Mouse (Mus musculus): ENCODE measurements around the gene Faah. TPM values are rescaled to one million over a fixed set of nuclear protein-coding genes. Genes with fewer than 3 reads are reported as not detected.

The Faah gene
- 1 to 10 TPM in 1 of 2 experiments, under 1 TPM in 1; 0.33 to 1.7 TPM for polyA plus RNA-seq (2012; fragmentation: generic; extraction: Trizol)

GRCm38 (mm10) chr4:116017902-116018746 lies at the start of gene Faah:
Gene Faah, minus strand, starts transcription at chr4:116017926.

DNA sequence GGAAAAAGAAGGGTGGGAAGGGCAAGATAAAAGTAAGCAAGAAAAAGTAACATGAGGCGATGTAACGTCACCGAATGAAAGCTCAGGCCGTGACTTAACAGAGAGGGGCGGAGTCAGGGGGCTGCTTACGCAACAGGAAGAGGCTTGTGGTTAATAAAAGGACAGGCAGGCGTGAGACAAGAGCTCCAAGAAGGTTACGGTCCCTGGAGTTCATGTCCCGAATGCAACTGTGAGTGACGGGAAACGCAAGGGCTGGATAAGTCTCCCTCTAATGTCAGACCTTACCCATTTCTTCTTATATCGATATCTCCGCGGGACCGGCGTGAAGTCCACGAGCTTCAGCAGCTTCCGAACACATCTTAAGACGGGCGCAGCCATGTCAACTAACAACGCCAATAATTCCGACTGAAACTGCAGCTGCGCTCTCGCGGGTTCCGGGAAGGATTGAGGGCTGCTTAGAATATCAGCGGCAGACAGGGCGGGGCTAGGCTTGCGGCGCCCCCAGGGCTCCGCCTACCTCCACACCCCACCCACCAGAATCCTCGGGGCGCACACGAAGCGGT lies 35.8 kb upstream of the Faah start, which contains the start of gene Nsun4:
Gene Nsun4 (minus strand): TSS at position 478 of the 563 bp plus-strand sequence.

DNA sequence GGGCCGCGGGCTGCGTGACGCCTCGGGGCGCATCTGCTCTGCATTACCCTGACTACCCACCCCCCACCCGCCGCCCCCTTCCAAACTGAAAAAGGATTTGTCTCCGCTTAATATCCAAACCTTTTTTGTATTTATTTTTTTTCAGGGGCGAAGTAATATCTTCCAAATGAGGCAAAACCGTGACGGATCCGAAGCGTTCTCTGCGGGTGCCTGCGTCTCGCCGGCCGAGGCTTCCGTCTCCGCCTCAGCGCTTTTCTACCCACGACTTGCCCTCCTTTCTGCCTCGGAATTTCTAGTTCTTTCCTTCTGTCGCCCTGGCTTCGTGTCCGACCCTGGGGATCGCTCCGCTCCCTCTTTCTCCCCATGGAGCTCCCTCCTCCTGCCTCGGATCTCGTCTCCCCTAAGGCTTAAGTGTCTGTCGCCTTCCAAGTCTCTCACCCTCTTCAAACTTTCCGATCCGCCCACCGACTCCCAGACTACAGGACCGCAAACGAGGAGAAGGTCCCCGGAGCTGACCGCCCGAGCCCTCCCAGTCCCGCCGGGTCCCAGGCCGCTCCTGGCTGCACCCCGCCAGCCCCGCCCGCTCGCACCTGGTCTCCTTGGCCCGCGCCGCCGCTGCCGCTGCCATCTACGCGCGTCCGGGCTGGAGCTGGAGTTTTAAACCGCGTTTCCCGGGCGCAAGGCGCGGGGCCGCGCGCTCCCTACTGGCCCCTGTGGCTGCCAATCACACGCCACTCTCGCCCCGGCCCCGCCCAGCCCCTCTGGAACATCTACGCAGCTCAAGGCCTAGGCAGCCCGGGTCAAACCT lies 78.2 kb downstream of the Faah start, which contains the start of gene Dmbx1:
Gene Dmbx1 (minus strand): TSS at position 632 of the 808 bp plus-strand sequence.

Other genes starting within 250 kb of the Faah start
- under 1 TPM in 1 of 2 experiments, not detected in 1; 0.15 TPM for gene Tex38, start 236.9 kb downstream of the Faah start, polyA plus RNA-seq (2012; fragmentation: generic; extraction: Trizol)
- 1 to 10 TPM; 1.7 to 7.3 TPM for gene Atpaf1, start 233.1 kb downstream of the Faah start, polyA plus RNA-seq (2012; fragmentation: generic; extraction: Trizol)
- gene Mob3c, start 189.8 kb downstream of the Faah start, polyA plus RNA-seq (2012; fragmentation: generic; extraction: Trizol), result 1 to 10 TPM in 1 of 2 experiments, under 1 TPM in 1; 0.48 to 5.0 TPM
- 10 to 100 TPM in 1 of 2 experiments, 1 to 10 TPM in 1; 3.0 to 14.4 TPM for gene Mknk1, start 178.7 kb downstream of the Faah start, polyA plus RNA-seq (2012; fragmentation: generic; extraction: Trizol)
- gene Kncn, start 133.5 kb downstream of the Faah start, polyA plus RNA-seq (2012; fragmentation: generic; extraction: Trizol), result not detected
- not detected for gene 6430628N08Rik, start 127.3 kb downstream of the Faah start, polyA plus RNA-seq (2012; fragmentation: generic; extraction: Trizol)
- gene Dmbx1, start 78.0 kb downstream of the Faah start, polyA plus RNA-seq (2012; fragmentation: generic; extraction: Trizol), result not detected
- 1 to 10 TPM; 5.8 to 8.9 TPM for gene Nsun4, start 36.0 kb upstream of the Faah start, polyA plus RNA-seq (2012; fragmentation: generic; extraction: Trizol)
- 100 to 1,000 TPM; 350 to 737 TPM for gene Uqcrh, start 57.1 kb upstream of the Faah start, polyA plus RNA-seq (2012; fragmentation: generic; extraction: Trizol)
- gene Lrrc41, start 57.3 kb upstream of the Faah start, polyA plus RNA-seq (2012; fragmentation: generic; extraction: Trizol), result 10 to 100 TPM; 30.5 to 43.4 TPM
- gene Rad54l, start 105.8 kb upstream of the Faah start, polyA plus RNA-seq (2012; fragmentation: generic; extraction: Trizol), result 1 to 10 TPM; 4.2 to 5.8 TPM
- gene Pomgnt1, start 105.9 kb upstream of the Faah start, polyA plus RNA-seq (2012; fragmentation: generic; extraction: Trizol), result 10 to 100 TPM; 31.4 to 43.1 TPM
- 1 to 10 TPM in 1 of 2 experiments, under 1 TPM in 1; 0.32 to 1.1 TPM for gene Lurap1, start 133.4 kb upstream of the Faah start, polyA plus RNA-seq (2012; fragmentation: generic; extraction: Trizol)
- under 1 TPM; 0.04 to 0.07 TPM for gene Tspan1, start 149.7 kb upstream of the Faah start, polyA plus RNA-seq (2012; fragmentation: generic; extraction: Trizol)
- gene 1700042G07Rik, start 155.4 kb upstream of the Faah start, polyA plus RNA-seq (2012; fragmentation: generic; extraction: Trizol), result not detected
- not detected for gene Gm49337, start 155.5 kb upstream of the Faah start, polyA plus RNA-seq (2012; fragmentation: generic; extraction: Trizol)
- 1 to 10 TPM in 1 of 2 experiments, under 1 TPM in 1; 0.19 to 8.3 TPM for gene Pik3r3, start 203.7 kb upstream of the Faah start, polyA plus RNA-seq (2012; fragmentation: generic; extraction: Trizol)

All from C3H10T1/2 (cell line).